Mouse (Mus musculus) left cerebral cortex, postnatal 4 days (tissue): Measurements from ENCODE around the gene Cxcl2. TPM values are rescaled to one million over a fixed set of nuclear protein-coding genes. Genes with fewer than 3 reads are reported as not detected.

Experiments used
- DNase-seq: peaks from one replicate; pipeline ENCODE4 v3.0.0-alpha.2; 2022
- intact Hi-C: fragments of 180-260 bp; cut with DNase I; formaldehyde crosslinking; loops from one replicate; pipeline ENCODE4 v1.15.1; 2025
- total RNA-seq, 2 experiments: library from RNA; stranded (reverse); gene quantifications; 2 replicates each; pipeline ENCODE4 v1.2.3; 2021

Gene Cxcl2
- total RNA-seq, 2 experiments from 2014 or later: not detected

DNA sequence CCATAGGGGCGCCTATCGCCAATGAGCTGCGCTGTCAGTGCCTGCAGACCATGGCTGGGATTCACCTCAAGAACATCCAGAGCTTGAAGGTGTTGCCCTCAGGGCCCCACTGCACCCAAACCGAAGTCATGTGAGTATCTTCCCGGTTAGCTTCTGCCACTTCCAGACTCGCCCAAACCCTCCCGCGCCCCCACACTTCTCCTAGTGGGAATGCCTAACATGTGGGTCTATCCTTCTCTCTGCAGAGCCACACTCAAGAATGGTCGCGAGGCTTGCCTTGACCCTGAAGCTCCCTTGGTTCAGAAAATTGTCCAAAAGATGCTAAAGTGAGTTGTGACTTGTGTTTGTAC, 12.2 kb upstream of the Cxcl2 start:
- intact Hi-C loops: no loop called here

DNA sequence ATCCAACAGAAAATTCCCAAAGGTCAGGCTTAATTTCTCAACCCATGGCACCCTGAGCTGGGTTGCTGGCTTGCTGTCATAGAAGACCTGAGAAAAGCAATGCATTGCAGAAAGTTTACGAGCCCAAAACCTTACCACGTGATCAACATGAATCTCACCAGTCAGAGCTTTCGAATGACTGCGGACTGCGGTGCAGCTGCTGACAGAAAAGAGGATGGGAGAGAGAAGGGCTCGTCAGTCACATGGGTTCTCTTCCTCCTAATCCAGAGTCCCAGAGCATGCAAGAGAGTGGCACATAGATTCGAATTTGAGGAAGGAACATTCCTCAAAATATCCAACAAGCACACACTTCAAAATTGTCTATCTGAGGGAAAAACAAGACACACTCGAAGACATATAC, 9.4 kb upstream of the Cxcl2 start:
- no peak for DNase-seq
- intact Hi-C loops: no loop called here

More for the DNA sequence above, 12.2 kb upstream of the Cxcl2 start:
- DNase-seq: no peak

DNA sequence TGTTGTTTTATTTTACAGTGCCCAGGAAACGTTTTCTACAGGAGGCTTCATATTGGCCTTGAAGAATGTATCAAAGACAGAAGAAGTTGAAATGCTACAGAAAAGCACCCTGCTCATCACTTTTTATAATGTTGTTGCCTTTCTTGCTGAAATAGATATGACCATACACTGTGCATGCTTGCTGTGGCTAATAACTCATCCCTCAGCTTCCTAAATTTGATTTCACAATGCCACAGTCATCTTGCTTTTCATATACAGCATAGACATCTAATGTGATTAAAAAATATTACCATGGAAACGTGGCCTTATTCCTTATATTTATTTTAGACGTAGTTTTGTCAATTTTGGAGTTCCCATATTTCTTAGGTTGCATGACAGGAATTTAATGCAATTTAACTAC, 6.2 kb upstream of the Cxcl2 start:
- DNase-seq: no peak
- intact Hi-C loops: no loop called here

DNA sequence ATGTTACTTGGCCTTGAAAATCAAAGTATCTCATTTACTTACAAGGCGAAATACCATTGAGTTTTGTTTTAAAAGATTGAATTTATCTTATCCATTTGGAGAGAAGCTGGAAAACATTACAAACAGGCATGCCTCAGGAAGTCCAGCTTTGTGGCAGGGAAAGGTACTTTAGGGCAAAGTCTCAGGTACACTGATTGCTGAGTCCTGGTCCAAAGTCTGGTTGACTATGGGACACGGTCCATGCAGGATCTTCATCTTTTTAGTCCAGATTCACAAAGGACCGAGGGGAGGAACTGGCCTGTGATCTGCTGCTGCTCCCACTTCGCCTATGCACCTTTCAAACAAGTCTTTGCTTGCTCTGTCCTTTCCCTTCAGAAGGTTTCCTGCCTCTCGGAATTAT, 4.4 kb upstream of the Cxcl2 start:
- intact Hi-C loops: no loop called here
- no peak for DNase-seq

DNA sequence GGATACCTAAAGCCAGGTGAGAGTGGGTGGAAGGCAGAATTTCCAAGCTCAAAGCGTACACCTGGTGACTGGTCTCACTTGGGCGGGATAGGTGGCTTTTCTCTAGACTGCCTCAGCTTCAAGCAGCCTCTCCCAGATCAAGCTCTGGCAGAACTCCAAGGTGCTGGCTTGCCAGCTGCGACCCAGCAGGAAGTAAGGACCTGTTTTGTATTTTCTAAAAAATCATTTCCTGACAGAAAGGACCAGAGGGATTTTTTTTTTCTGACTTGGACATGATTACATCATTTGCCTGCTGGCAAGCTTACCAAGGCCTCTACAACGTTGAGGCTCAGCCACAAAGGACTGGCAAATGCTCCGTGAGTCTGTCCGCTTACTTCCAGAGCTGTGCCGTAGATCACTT, 3.5 kb upstream of the Cxcl2 start:
- DNase-seq: peak; percentile 64
- intact Hi-C loops: loop anchor here (10.0 kb wide), 1 partner anchor 305 kb away; no protein-coding TSS in a partner anchor

DNA sequence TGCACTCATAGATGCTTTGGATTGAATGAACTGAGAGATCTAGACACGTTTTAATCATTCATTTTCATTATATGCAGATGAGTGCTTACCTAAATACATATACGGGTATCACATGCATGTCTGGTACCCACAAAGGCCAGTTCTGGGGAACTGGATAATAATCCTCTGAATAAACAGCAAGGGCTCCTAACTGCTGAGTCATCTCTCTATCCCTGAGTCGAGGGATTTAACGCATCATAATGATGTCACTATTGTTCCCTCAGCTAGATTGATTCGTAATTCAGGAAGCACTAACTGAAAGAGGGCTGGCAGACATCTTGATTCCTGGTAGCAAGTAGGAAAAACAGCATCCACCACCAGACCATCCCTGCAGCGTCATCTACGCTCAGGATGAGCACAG, 3.0 kb upstream of the Cxcl2 start:
- no peak for DNase-seq
- intact Hi-C loops: loop anchor here (10.0 kb wide), 1 partner anchor 306 kb away; no protein-coding TSS in a partner anchor

DNA sequence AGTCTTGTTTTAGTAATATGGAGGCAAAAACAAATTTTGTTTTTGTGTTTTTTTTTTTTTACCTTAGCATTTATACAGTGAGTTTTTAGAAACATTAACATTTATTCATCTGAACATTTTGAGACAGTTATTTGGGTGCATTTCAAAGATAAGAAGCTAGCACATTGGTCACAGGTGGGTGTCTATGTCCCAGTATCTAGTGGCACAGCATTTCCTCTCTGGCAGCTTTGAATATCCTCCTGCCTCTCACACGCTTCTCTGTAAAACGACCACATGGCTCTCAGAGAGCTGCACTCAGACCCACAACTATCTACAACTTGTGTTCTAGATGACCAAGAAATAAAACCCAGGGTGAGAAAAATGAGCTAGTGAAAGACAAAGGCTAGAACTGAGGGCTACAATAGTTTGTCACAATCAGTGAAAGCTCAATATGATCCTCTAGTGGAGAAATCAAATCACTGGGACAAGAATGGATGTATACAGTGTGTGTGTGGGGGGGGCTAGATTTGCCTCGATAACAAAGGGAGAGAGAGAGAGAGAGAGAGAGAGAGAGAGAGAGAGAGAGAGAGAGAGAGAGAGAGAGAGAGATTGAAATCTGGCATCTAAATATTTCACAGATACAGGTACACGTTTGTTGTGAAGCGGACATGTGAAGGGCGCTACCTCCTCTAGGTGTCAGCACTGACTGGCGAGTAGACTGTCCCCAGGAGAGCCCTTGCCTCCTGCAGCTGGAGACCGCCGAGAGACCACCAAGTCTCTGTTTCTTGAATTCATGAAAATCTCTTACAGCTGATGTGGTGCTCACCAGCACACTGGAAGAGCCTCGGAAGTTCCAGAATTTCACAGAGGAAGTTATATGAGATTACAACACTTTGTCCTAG, 1.1 kb upstream of the Cxcl2 start:
- peak; percentile 7 for DNase-seq
- intact Hi-C loops: loop anchor here (10.0 kb wide), 1 partner anchor 308 kb away; no protein-coding TSS in a partner anchor

DNA sequence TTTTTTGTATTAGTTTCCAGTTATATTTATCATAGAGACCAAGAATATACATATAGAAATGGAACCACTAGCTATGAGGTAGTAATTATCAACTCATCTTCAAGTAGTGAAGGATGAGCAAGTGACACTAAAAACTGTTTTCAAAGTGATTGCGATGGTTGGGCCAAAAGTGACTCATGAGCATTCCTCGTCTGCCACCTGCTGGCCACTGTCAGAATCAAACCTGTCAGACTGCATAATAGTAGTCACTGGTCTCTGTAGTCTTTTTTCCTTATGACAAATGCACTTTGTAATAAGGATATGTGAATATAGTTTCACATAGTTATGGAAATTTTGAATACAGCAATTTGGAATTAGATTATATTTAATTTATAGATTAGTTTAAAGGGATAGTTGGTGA, 5.3 kb downstream of the Cxcl2 start:
- intact Hi-C loops: loop anchor here (5.0 to 10.0 kb wide), 2 partner anchors 242 to 314 kb away; no protein-coding TSS in a partner anchor
- DNase-seq: peak; percentile 65

DNA sequence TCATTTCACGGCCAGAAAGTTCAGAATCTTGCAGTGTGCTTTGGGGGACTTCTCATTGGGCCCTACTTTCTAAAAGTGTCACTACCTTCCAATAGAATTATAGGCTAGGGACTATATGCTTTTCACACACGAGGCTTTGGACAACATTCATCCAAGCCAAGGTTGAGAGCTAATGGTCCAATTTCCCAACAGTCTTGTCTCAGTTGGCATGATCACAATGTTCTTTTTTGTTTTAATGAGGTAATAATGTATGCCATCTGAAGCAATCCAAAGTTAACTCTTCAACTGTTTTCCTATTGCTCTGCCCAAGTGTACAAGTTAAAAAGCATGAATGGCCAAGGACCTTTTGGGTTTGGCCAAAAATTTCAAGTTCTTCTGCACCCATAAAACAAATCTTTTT, 15.8 kb downstream of the Cxcl2 start:
- intact Hi-C loops: no loop called here
- DNase-seq: no peak

DNA sequence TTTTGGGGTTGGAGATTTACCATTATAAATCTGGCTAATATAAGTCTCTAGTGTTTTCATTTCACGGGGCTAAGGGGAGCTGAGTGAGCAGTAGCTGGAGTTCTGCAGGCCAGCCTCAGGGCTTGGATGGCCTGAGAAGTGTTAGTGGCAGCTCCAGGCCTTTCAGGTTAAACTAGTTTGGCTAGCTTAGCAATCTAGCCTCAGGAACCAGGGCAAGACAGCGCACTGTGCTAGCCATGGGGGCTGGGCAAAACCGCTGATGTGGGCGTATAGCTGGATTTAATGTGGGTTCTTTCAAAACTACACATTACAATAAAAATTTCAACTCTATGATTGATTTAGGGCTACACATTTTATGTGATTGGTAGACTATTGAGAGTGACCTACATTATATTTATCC, 19.3 kb downstream of the Cxcl2 start:
- intact Hi-C loops: no loop called here

DNA sequence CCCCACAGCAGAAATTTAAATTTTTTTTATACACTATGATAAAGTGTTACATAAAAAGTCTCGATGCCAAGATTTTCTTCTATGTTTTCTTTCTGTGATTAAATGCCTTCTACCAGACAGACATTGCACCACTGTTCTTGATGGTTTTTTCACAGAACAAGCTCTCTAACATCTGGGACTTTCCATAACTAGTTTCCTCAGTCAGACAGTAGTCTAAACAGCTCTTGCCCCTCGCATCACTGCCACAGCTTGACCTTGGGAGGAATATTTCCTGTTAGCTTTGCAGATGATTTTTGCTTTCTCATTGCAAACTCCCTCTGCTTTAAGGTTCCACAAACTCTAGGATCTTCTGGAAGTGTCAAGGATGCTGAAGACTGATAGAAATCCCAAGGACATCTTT, 26.9 kb downstream of the Cxcl2 start:
- intact Hi-C loops: no loop called here
- no peak for DNase-seq

More for the DNA sequence above, 19.3 kb downstream of the Cxcl2 start:
- no peak for DNase-seq

DNA sequence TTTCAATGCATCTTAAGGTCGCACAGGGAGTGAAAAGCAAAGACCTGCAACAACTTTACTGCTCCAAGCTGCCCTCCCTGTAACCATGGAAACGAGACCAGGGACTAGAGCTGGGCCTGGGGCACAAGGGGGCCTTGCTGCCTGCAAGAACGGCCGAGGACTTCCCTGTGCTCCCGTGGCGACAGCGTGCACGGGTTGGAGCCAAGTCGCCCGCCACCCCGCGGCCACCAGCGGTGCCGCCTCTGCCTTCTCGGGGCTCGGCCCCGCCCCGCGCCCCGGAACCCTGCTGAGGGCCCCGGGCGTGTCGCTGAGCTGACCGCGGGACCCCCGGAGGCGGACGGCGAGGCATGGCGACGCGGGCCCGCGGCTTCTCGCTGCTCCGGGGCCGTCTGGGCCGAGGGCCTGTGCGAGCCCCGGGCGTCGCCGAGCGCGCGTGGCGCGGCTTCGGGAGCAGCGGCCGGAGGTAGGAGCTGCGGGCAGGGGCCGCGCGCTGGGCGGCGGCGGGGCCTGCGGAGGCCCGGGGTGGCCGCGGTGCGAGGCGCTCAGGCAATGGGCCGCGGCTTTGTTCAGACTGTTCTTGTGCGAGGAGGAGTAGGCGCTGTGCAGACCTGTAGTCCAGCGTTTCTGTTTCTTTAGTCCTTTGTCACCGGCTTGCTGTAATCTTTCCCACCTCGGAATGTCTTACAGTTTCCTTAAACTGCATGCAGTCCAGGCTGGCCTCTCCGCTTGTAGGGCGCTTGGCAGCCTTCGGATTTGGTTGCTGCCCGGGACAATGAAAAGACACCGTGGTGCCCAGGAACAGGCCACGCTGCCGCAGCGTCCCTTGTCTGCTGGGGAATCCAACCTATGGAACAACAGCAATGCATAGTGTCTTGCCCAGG, 27.5 kb downstream of the Cxcl2 start, which contains the start of gene Mthfd2l:
Gene Mthfd2l, plus strand, starts transcription at position 147 of the 881 bp plus-strand sequence.
- intact Hi-C loops: no loop called here
- DNase-seq: peak; percentile 89

DNA sequence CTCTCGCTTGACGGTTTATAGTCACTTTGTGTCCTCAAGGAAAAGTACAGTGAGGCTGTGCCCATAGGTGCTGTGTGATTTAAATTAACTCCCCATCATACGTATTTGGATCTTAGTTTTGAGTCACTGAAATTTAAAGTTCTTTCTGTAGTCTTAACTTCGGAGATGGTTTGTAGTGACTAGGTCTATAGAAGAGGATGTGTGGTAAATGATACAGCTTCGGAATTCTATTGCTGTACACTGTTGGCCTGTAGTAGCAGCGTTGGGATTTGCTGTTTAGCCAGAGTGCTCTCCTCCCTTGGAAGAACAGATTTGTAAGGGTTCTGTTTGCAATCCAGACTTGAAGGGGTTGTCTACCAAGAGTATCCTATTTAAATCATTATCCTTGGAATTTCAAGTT, 28.2 kb downstream of the Cxcl2 start:
- intact Hi-C loops: no loop called here
- no peak for DNase-seq

DNA sequence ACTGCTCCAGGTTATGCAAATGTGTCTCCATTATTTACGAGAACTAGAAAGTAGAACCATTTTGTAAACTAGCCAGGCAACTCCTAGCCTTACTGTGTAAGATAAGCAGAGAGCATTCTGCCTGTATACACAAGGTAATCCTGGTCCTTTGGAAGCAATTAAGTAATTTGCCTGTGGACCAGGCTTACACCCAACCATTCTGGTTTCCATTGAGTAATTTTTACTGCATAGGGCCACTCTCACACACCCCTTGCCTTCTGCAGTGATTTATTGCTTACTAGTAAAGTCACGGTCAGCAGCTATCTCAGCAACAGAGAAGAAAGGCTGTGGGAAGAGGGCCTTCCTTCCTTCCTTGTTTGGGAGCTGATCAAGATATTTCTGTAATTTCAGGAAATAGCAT, 33.0 kb downstream of the Cxcl2 start:
- intact Hi-C loops: no loop called here
- no peak for DNase-seq

DNA sequence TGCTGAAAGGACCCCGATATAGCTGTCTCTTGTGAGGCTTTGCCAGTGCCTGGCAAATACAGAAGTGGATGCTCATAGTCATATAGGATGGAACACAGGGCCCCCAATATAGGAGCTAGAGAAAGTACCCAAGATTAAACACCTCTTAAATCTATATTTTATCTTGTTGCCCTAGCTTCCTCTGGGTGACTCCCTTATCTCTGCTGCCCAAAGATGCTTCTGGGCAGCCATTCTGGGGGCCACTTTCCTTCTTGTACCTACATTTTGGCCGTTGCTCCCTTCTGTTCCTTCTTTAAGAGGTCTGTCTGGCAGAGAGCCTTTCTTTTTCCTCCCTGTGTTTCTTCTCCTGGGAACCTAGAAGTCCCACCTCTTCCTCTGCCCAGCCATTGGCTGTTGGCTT, 41.8 kb downstream of the Cxcl2 start:
- intact Hi-C loops: no loop called here
- DNase-seq: no peak

DNA sequence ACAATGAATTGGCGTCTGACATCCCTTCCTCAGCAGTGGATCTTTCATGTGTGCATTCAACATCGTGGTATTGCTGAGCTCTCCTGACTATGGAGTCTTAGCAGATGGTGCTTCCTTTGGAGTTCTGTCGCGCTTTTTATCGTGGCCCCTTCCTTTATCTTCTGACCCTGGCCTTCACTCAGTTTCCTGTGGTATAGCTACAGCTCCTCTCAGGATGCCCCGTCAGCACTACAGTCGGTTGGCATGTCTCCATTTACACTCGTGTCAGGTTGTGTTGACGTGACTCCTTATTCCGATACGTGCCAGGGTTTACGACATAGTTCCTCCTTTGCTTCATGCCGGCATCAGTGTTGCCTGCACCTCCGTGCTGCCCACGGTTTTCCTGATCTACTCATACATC, 45.8 kb downstream of the Cxcl2 start:
- intact Hi-C loops: no loop called here

DNA sequence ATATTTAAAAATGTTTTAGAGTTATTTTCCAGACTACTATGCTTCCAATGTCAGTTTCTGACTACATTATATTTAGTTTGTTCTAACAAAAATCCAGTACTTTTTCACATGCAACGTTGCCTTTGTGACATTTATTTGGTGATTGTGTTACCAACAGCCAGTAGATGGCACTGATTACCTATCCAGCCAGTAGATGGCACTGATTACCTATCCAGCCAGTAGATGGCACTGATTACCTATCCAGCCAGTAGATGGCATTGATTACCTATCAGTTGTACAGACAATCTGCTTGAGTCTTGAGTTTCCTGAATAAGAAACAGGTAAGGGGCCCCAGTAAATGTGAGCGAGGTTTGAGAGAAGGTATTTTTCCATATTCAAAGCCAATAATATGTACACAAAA, 47.8 kb downstream of the Cxcl2 start:
- intact Hi-C loops: loop anchor here (5.0 kb wide), 1 partner anchor 1001 kb away; no protein-coding TSS in a partner anchor
- peak; percentile 21 for DNase-seq

More for the DNA sequence above, 45.8 kb downstream of the Cxcl2 start:
- no peak for DNase-seq

DNA sequence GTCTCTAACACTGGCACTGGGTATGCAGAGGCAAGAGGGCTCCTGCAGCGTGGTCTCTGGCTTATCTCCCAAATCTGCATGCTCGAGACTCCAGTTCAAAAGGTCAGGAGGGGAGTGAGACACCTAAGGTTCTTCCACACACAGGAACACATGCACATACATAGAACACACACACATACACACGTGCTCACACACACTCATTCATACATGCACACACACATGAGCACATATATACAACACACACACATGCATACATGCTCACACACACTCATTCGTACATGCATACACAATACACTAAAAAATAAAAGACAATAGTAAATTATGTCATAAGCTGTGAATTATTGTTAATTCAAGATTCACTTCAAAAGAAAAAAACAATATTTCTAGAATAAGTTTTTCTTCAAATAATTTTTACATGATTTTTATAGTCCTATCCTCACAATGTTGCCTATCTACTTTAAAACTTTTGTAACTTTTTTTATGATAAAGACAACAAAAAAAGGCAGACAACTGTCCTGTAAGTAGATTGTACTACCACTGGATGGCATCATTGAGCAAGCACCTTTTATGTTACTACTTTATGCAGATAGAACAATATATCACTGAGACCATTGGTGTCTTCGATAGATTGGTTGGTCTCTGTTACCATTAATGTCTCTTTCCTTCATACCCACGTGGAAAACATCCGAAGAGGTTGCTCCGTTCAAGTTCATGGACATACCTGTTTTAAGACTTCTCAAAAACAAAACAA, 49.2 kb downstream of the Cxcl2 start:
- DNase-seq: no peak

More for the DNA sequence above, 49.2 kb downstream of the Cxcl2 start:
- intact Hi-C loops: loop anchor here (2.0 to 5.0 kb wide), 2 partner anchors 354 to 999 kb away; no protein-coding TSS in a partner anchor
